Mouse (Mus musculus): Measurements from ENCODE around the gene Gm21958.

GRCm38 (mm10) chr3:54737317-54737716, 23.2 kb upstream of the Gm21958 start:
- no peak for TF ChIP-seq CTCF (IDR thresholded peaks at IDR 0.05; ENCODE audit: borderline replicate concordance, insufficient read depth, low read depth, low read length)
- TF ChIP-seq POLR2A (IDR thresholded peaks at IDR 0.05; ENCODE audit: borderline replicate concordance, insufficient read depth, low read length) = no peak
